Mouse (Mus musculus): ENCODE measurements at regions not wholly inside any gene's neighbourhood (a gene's known extent, or its start where the extent isn't known, plus 50 kb on each side); places are given as distances from the start of the nearest gene placed in this dataset.

GRCm38 (mm10) chr4:105970056-105970455 lies 180.4 kb downstream of the Gm12728 start:
- DNase-seq (ENCODE audit: low spot score): no peak

- DNase-seq (ENCODE audit: low spot score): no peak
These were observed 183.1 kb downstream of the Gm12728 start for GRCm38 (mm10) chr4:105972736-105973135.

GRCm38 (mm10) chr4:105973769-105974397 lies 184.2 kb downstream of the Gm12728 start:
- DNase-seq (ENCODE audit: low spot score): no peak

GRCm38 (mm10) chr4:105974948-105975347 lies 185.3 kb downstream of the Gm12728 start:
- no peak for DNase-seq (ENCODE audit: low spot score)

- DNase-seq (ENCODE audit: low spot score): no peak
These were observed 189.4 kb downstream of the Gm12728 start for GRCm38 (mm10) chr4:105979048-105979447.

- no peak for DNase-seq (ENCODE audit: low spot score)
These were observed 193.3 kb downstream of the Gm12728 start for GRCm38 (mm10) chr4:105983018-105983417.

GRCm38 (mm10) chr4:105987963-105988602 lies 198.4 kb downstream of the Gm12728 start:
- DNase-seq (ENCODE audit: low spot score): no peak

GRCm38 (mm10) chr4:105992581-105993127 lies 203.0 kb downstream of the Gm12728 start:
- DNase-seq (ENCODE audit: low spot score): no peak

GRCm38 (mm10) chr4:105994390-105994798 lies 204.7 kb downstream of the Gm12728 start:
- no peak for DNase-seq (ENCODE audit: low spot score)

GRCm38 (mm10) chr4:105996060-105996459 lies 206.4 kb downstream of the Gm12728 start:
- DNase-seq (ENCODE audit: low spot score): no peak

- DNase-seq (ENCODE audit: low spot score): no peak
These were observed 207.4 kb downstream of the Gm12728 start for GRCm38 (mm10) chr4:105996893-105997630.

- no peak for DNase-seq (ENCODE audit: low spot score)
These were observed 212.8 kb downstream of the Gm12728 start for GRCm38 (mm10) chr4:106002516-106002915.

GRCm38 (mm10) chr4:106005936-106006335 lies 216.3 kb downstream of the Gm12728 start:
- DNase-seq (ENCODE audit: low spot score): no peak

GRCm38 (mm10) chr4:106007334-106008190 lies 217.9 kb downstream of the Gm12728 start:
- DNase-seq (ENCODE audit: low spot score): no peak

GRCm38 (mm10) chr4:106017065-106017646 lies 227.5 kb downstream of the Gm12728 start:
- DNase-seq (ENCODE audit: low spot score): no peak

- no peak for DNase-seq (ENCODE audit: low spot score)
These were observed 229.3 kb downstream of the Gm12728 start for GRCm38 (mm10) chr4:106018936-106019335.

GRCm38 (mm10) chr4:106020338-106020737 lies 230.7 kb downstream of the Gm12728 start:
- DNase-seq (ENCODE audit: low spot score): no peak

GRCm38 (mm10) chr4:106024591-106024990 lies 234.9 kb downstream of the Gm12728 start:
- DNase-seq (ENCODE audit: low spot score): no peak

GRCm38 (mm10) chr4:106025966-106026637 lies 236.4 kb downstream of the Gm12728 start:
- DNase-seq (ENCODE audit: low spot score): no peak

GRCm38 (mm10) chr4:106040376-106040775 lies 250.7 kb downstream of the Gm12728 start:
- DNase-seq (ENCODE audit: low spot score): no peak

GRCm38 (mm10) chr4:106042456-106042855 lies 252.8 kb downstream of the Gm12728 start:
- DNase-seq (ENCODE audit: low spot score): no peak

All from ovary, adult 18-20 months (tissue).